Mouse (Mus musculus) limb, embryonic 12.5 days (tissue): Measurements from ENCODE around the gene Mtg2. TPM values are rescaled to one million over a fixed set of nuclear protein-coding genes. Genes with fewer than 3 reads are reported as not detected.

ENCODE experiments used
- ATAC-seq: fragments of 200-750 bp; cut with Nextera tagmentation; 2 replicates; pipeline ENCODE4 v1.8.0; 2017; ENCODE audit warnings: low read depth, moderate TSS enrichment; ENCODE audit not compliant: insufficient number of reproducible peaks, insufficient read depth, low FRiP score, low TSS enrichment
- H3K27ac ChIP-seq: fragments of 300-500 bp; sonication (generic); 2 replicates; pipeline ENCODE4 v1.5.1; 2016; ENCODE audit warnings: mild to moderate bottlenecking, moderate library complexity
- H3K27me3 ChIP-seq: fragments of 300-500 bp; sonication (generic); 2 replicates; pipeline ENCODE4 v1.6.1; 2016; ENCODE audit warnings: mild to moderate bottlenecking, moderate library complexity
- H3K36me3 ChIP-seq: fragments of 300-500 bp; sonication (generic); 2 replicates; pipeline ENCODE4 v1.6.1; 2016; ENCODE audit warnings: mild to moderate bottlenecking, moderate library complexity
- H3K4me1 ChIP-seq: fragments of 300-500 bp; sonication (generic); replicated peaks from 2 replicates; pipeline ENCODE4 v1.6.1; 2016
- H3K4me2 ChIP-seq: fragments of 300-500 bp; sonication (generic); 2 replicates; pipeline ENCODE4 v1.6.1; 2016; ENCODE audit warnings: mild to moderate bottlenecking, moderate library complexity
- H3K4me3 ChIP-seq: fragments of 300-500 bp; sonication (generic); replicated peaks from 2 replicates; pipeline ENCODE4 v1.5.1; 2016; ENCODE audit warnings: mild to moderate bottlenecking
- H3K9ac ChIP-seq: fragments of 300-500 bp; sonication (generic); replicated peaks from 2 replicates; pipeline ENCODE4 v1.6.1; 2016; ENCODE audit warnings: mild to moderate bottlenecking, moderate library complexity
- H3K9me3 ChIP-seq: fragments of 300-500 bp; sonication (generic); 2 replicates; pipeline ENCODE4 v1.6.1; 2016; ENCODE audit warnings: mild to moderate bottlenecking, moderate library complexity
- WGBS: fragments of 180-500 bp; shearing (Covaris S2); methylation state at CpG from one replicate; pipeline ENCODE4 v1.1.7; 2016; 5-methylcytosine and 5-hydroxymethylcytosine counted together
- polyA plus RNA-seq: library from polyadenylated mRNA; unstranded; fragments of >200 nt; fragmentation: Nextera tagmentation; extraction: Ambion mirVana; gene quantifications from 2 replicates; pipeline ENCODE4 v1.2.1, GENCODE M21; 2016

The Mtg2 gene
- polyA plus RNA-seq, 1 experiment from 2014 or later, result 30.9 TPM

DNA sequence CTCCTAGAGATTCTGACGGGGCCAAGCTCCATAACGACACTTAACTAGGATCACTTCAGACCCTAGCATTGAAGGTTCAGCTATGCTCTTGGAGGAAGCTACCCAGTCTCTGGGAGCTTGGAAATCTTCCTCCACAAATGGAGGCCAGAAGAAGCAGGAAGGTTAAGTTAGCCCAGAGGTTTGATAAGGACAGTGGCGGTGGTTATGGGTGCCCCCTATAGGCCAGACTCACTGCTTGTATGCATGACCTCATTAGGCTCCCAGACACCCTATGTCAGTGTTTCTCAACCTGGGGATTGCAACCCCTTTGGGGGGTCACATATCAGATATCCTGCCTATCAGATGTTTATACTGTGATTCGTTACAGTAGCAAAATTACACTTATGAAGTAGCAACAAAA, 36.7 kb downstream of the Mtg2 start:
- no peaks in the 10 kb centered on the region for H3K36me3 ChIP-seq
- H3K9me3 ChIP-seq, result no peaks in the 10 kb centered on the region
- no peak overlapping the region for H3K4me2 ChIP-seq
- H3K9ac ChIP-seq, result no peak overlapping the region
- peaks cover 17% of the 10 kb centered on the region for H3K4me1 ChIP-seq
- H3K27ac ChIP-seq, result no peak overlapping the region
- no peak for ATAC-seq
- H3K27me3 ChIP-seq, result peaks cover 61% of the 10 kb centered on the region
- no peak overlapping the region for H3K4me3 ChIP-seq
- 69% methylated on average over 4 of the region's 4 CpGs for WGBS

DNA sequence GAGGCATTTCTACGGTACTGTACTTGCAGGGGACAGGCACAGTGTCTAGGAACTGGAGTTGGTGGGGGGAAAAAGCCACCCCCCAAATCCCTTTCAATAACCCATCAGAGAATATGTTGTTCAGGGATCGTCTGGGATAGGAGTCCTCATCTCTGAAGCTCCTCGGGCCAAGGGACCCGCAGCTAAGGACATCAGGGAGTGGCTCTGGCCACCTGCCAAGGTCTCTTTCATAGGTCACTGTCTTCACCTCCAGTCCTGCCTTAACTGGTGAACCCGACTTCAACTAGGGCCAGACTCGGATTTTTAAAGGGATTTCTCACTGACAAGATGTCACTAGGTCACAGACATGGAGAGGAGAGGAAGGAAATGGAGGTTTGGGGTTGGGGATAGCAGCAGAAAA, 37.9 kb downstream of the Mtg2 start:
- no peaks in the 10 kb centered on the region for H3K36me3 ChIP-seq
- no peak overlapping the region for H3K9ac ChIP-seq
- WGBS, result 68% methylated on average over 6 of the region's 6 CpGs
- no peak overlapping the region for H3K27ac ChIP-seq
- no peaks in the 10 kb centered on the region for H3K9me3 ChIP-seq
- no peak for ATAC-seq
- no peak overlapping the region for H3K4me2 ChIP-seq
- no peak overlapping the region for H3K4me3 ChIP-seq
- H3K27me3 ChIP-seq, result peaks cover 49% of the 10 kb centered on the region
- peaks cover 11% of the 10 kb centered on the region for H3K4me1 ChIP-seq

GRCm38 (mm10) chr2:180113909-180114890, 43.8 kb downstream of the Mtg2 start:
- Histone ChIP-seq H3K27ac (no peak overlapping the region), H3K4me3 (no peak overlapping the region), H3K9me3 (no peaks in the 10 kb centered on the region), H3K4me1 (peaks cover 13% of the 10 kb centered on the region), H3K36me3 (no peaks in the 10 kb centered on the region), H3K4me2 (no peak overlapping the region), H3K9ac (no peak overlapping the region), H3K27me3 (peaks cover 27% of the 10 kb centered on the region)
- ATAC-seq, result no peak
- 58% methylated on average over 17 of the region's 17 CpGs for WGBS

DNA sequence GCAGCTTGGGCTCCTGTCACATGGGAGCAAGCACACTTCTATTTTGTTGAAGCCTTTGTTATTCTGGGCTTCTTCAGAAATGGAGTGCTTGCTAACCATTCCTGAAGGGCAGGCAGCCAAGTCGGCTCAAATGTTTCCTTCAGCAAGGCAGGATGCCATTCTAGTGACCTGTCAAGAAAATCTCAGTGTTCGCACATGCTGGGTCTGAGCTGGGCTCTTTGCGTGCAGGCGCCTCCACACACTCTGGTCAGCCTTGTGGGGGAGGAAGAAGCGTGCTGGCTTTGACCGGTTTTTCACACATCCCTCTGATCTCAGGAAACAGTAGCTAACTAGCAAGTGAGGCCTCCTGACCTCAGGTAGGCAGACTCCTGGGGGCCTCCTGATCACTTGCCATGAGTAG, 44.9 kb downstream of the Mtg2 start:
- no peaks in the 10 kb centered on the region for H3K36me3 ChIP-seq
- peaks cover 27% of the 10 kb centered on the region for H3K27me3 ChIP-seq
- H3K4me2 ChIP-seq, result no peak overlapping the region
- no peak for ATAC-seq
- H3K4me1 ChIP-seq, result peaks cover 19% of the 10 kb centered on the region
- no peaks in the 10 kb centered on the region for H3K9me3 ChIP-seq
- no peak overlapping the region for H3K27ac ChIP-seq
- H3K4me3 ChIP-seq, result no peak overlapping the region
- WGBS, result 37% methylated on average over 6 of the region's 6 CpGs
- 0 out of 2 replicates have a peak overlapping the region, but pooled peaks have one; percentile 23 for H3K9ac ChIP-seq

- H3K27ac ChIP-seq, result no peak overlapping the region
- H3K4me3 ChIP-seq, result no peak overlapping the region
- ATAC-seq, result no peak
- peaks cover 22% of the 10 kb centered on the region for H3K27me3 ChIP-seq
- H3K4me1 ChIP-seq, result peaks cover 20% of the 10 kb centered on the region
- H3K4me2 ChIP-seq, result no peak overlapping the region
- WGBS, result 70% methylated on average over 10 of the region's 10 CpGs
- no peaks in the 10 kb centered on the region for H3K9me3 ChIP-seq
- H3K9ac ChIP-seq, result no peak overlapping the region
- H3K36me3 ChIP-seq, result no peaks in the 10 kb centered on the region
These were observed 45.7 kb downstream of the Mtg2 start for GRCm38 (mm10) chr2:180116081-180116493.

GRCm38 (mm10) chr2:180116741-180117484, 46.5 kb downstream of the Mtg2 start:
- H3K4me2 ChIP-seq, result no peak overlapping the region
- H3K36me3 ChIP-seq, result no peaks in the 10 kb centered on the region
- ATAC-seq, result no peak
- 74% methylated on average over 8 of the region's 8 CpGs for WGBS
- peaks cover 20% of the 10 kb centered on the region for H3K4me1 ChIP-seq
- no peak overlapping the region for H3K9ac ChIP-seq
- H3K4me3 ChIP-seq, result no peak overlapping the region
- peaks cover 22% of the 10 kb centered on the region for H3K27me3 ChIP-seq
- H3K27ac ChIP-seq, result no peak overlapping the region
- no peaks in the 10 kb centered on the region for H3K9me3 ChIP-seq

DNA sequence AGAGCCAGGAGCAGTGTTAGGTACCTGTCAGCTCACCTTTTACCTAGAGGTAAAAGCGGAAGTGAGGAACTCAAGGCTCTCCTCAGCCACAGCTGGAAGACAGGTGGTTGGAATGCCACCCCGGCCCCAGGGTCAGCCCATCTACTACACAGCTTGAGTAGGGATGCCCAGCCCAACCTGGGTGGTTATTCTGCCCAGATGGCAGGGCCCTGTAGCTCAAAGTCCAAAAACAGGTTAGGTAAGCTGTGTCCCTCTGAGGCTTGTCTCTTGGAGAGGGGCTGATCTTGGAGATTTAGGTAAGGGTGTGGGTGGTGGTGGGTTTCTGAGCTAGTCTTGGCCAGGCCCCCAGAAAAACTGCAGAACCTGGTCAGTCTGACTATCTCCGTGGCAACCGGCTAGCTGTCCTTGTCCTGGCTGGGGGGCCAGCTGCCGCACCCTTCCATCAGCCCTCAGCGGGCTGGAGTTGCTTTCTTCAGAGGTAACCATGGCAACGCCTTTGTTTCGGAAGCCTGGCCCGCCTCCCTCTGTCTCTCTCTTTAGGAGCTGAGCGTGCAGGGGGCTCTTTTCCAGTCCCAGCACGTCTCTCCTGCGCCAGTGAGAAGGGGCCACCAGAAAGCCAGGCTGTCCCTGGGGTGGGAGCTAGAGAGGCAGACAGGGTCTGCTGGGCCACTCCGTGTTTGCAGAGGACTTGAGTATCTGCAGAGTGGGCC, 47.3 kb downstream of the Mtg2 start:
- WGBS, result 9% methylated on average over 13 of the region's 13 CpGs
- Histone ChIP-seq H3K36me3 (no peaks in the 10 kb centered on the region), H3K27me3 (peaks cover 22% of the 10 kb centered on the region), H3K4me2 (peak overlapping the region; percentile 21; the same call in 1 of the 2 replicates), H3K27ac (no peak overlapping the region), H3K4me1 (peaks cover 20% of the 10 kb centered on the region), H3K4me3 (no peak overlapping the region), H3K9ac (no peak overlapping the region), H3K9me3 (no peaks in the 10 kb centered on the region)
- no peak for ATAC-seq

GRCm38 (mm10) chr2:180118661-180119438, 48.5 kb downstream of the Mtg2 start, which contains the start of gene Osbpl2:
Gene Osbpl2 (plus strand): TSS chr2:180119306.
- H3K27me3 ChIP-seq, result peaks cover 22% of the 10 kb centered on the region
- under 1% methylated on average over 54 of the region's 55 CpGs for WGBS
- peak within 1 kb of the TSS; percentile 87 for H3K4me2 ChIP-seq
- peaks cover 20% of the 10 kb centered on the region for H3K4me1 ChIP-seq
- peak; percentile 99 for ATAC-seq
- peak within 1 kb of the TSS; percentile 83 for H3K4me3 ChIP-seq
- peaks cover 7% of the 10 kb centered on the region; the same call in 1 of the 2 replicates for H3K36me3 ChIP-seq
- H3K27ac ChIP-seq, result peak within 1 kb of the TSS; percentile 18; the same call in 1 of the 2 replicates
- no peaks in the 10 kb centered on the region for H3K9me3 ChIP-seq
- H3K9ac ChIP-seq, result peak within 1 kb of the TSS; percentile 82

DNA sequence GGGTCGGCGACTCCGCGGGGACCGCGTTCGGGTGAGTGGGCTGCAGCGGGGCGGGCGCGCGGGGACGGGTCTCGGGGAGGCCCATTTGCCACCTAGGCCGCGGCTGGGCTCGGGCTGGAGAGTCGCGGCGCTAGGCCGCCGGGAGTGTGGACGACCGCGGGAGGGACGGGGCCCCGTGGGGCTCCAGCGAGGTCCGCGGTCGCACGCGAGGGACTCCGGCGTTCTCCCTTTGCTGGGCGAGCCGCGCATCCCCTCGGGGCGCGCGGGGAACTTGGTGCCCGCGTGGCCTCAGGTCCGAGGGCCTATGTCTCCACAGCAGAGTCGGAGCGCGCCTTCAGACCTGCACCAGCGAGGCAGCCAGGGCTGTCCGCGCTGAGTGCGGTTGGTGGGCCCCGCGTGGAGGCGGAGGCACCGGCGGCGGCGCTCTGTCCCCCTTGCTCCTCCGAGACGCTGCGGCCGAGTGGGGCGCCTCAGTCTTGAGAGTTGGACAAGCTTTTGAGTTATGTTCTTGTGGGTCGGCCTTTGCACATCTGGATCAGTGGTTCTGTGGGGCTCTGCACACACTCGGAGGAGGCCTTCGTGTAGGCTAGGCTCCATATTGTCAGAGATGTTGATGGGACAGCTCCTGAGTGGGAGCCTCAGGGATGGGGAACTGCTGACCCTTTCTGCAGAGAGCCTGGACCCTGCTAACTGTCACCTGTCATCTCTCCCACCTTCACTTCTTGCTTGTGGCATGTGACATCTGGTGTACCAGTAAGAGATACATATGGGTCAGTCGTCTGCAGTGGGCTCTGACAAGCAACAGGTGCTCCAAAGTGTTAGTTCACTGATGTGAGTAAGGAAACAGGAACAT, 49.3 kb downstream of the Mtg2 start:
- Histone ChIP-seq H3K4me3 (peak overlapping the region; percentile 83), H3K27ac (peak overlapping the region; percentile 18; the same call in 1 of the 2 replicates), H3K4me1 (peaks cover 20% of the 10 kb centered on the region), H3K4me2 (peak overlapping the region; percentile 87), H3K9ac (peak overlapping the region; percentile 82), H3K9me3 (no peaks in the 10 kb centered on the region), H3K36me3 (peaks cover 8% of the 10 kb centered on the region; the same call in 1 of the 2 replicates), H3K27me3 (peaks cover 18% of the 10 kb centered on the region)
- ATAC-seq, result peak; percentile 50; the same call in 1 of the 2 replicates
- WGBS, result 1% methylated on average over 68 of the region's 68 CpGs
